Mouse (Mus musculus): ENCODE results near the gene Naip2. TPM values are rescaled to one million over a fixed set of nuclear protein-coding genes. Genes with fewer than 3 reads are reported as not detected.

The Naip2 gene
- polyA plus RNA-seq, 1 experiment from 2014 or later = 0.27 TPM

- H3K9ac ChIP-seq = peak overlapping the region; percentile 92
Observed at GRCm38 (mm10) chr13:100103052-100103658, 98.7 kb downstream of the Naip2 start.

GRCm38 (mm10) chr13:100098808-100099207 lies 103.1 kb downstream of the Naip2 start:
- H3K27ac ChIP-seq = no peak overlapping the region
- WGBS = 93% methylated on average over 6 of the region's 6 CpGs
- no peaks in the 10 kb centered on the region for H3K9me3 ChIP-seq
- H3K27me3 ChIP-seq = no peaks in the 10 kb centered on the region
- no peak overlapping the region for H3K4me3 ChIP-seq
- no peak overlapping the region for H3K4me2 ChIP-seq (replicated peaks)
- H3K36me3 ChIP-seq = peaks cover 46% of the 10 kb centered on the region
- H3K4me1 ChIP-seq = peaks cover 13% of the 10 kb centered on the region
- H3K9ac ChIP-seq = no peak overlapping the region
- no peak for ATAC-seq (ENCODE audit: low FRiP score, low read depth)

More at GRCm38 (mm10) chr13:100103052-100103658, 98.7 kb downstream of the Naip2 start:
- H3K27me3 ChIP-seq = no peaks in the 10 kb centered on the region
- 7% methylated on average over 15 of the region's 15 CpGs for WGBS
- peaks cover 7% of the 10 kb centered on the region for H3K36me3 ChIP-seq
- H3K4me1 ChIP-seq = peaks cover 22% of the 10 kb centered on the region
- H3K9me3 ChIP-seq = no peaks in the 10 kb centered on the region
- H3K27ac ChIP-seq = peak overlapping the region; percentile 82
- peak overlapping the region; percentile 99 for H3K4me3 ChIP-seq
- no peak for ATAC-seq (ENCODE audit: low FRiP score, low read depth)
- H3K4me2 ChIP-seq (replicated peaks) = peak overlapping the region; percentile 72

Other genes with a start within 250 kb of the Naip2 start
- 50.2 and 52.4 TPM in 2 replicates for gene Mccc2, start 186.5 kb downstream of the Naip2 start, polyA plus RNA-seq (2015; fragmentation: Nextera tagmentation; extraction: Ambion mirVana)
- 33.5 and 34.6 TPM in 2 replicates for gene Bdp1, start 98.0 kb downstream of the Naip2 start, polyA plus RNA-seq (2015; fragmentation: Nextera tagmentation; extraction: Ambion mirVana)
- gene Serf1, start 94.1 kb downstream of the Naip2 start, polyA plus RNA-seq (2015; fragmentation: Nextera tagmentation; extraction: Ambion mirVana) = 204 and 238 TPM in 2 replicates
- 52.5 and 53.7 TPM in 2 replicates for gene Smn1, start 77.2 kb downstream of the Naip2 start, polyA plus RNA-seq (2015; fragmentation: Nextera tagmentation; extraction: Ambion mirVana)
- 0.15 and 0.18 TPM in 2 replicates for gene Naip5, start 44.2 kb upstream of the Naip2 start, polyA plus RNA-seq (2015; fragmentation: Nextera tagmentation; extraction: Ambion mirVana)
- gene Naip6, start 115.6 kb upstream of the Naip2 start, polyA plus RNA-seq (2015; fragmentation: Nextera tagmentation; extraction: Ambion mirVana) = 0.09 and 0.10 TPM in 2 replicates